Mouse (Mus musculus) retina, adult 2 months (tissue): Measurements from ENCODE around the gene Zfp759.
"Not testable (repeated sequence)": the region's sequence is repeated elsewhere in the genome, so short reads cannot be mapped to it uniquely, and the experiment has no call there.

Experiments used
- DNase-seq: peaks from one replicate; pipeline ENCODE4 v3.0.0-alpha.2; 2012; ENCODE audit warnings: low read depth, low spot score

The Zfp759 gene

GRCm38 (mm10) chr13:67121360-67121759 is at the start of gene Zfp759:
Gene Zfp759, plus strand, starts transcription at chr13:67121660.
- DNase-seq, result not testable (repeated sequence)

DNA sequence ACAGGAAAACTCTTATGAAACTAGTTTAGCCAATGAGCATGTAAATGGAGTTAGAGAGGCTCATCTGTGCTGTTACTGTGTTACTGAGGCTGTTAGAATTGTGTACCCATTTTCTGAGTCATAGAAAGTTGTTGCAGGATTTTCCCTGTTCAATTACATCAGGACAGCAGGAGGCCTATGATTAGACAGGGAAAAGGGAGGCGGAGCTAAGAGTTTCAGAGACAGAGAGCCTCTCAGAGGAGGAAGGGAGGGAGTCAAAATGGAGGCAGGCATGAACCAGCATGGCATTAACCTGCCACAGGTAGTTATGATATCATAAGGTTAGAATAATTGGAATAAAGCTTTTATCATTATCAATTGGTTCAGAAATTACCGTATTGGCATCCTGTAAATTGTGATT is 48.7 kb upstream of the Zfp759 start:
- DNase-seq, result no peak

GRCm38 (mm10) chr13:67077244-67077643 is 44.2 kb upstream of the Zfp759 start:
- no peak for DNase-seq

DNA sequence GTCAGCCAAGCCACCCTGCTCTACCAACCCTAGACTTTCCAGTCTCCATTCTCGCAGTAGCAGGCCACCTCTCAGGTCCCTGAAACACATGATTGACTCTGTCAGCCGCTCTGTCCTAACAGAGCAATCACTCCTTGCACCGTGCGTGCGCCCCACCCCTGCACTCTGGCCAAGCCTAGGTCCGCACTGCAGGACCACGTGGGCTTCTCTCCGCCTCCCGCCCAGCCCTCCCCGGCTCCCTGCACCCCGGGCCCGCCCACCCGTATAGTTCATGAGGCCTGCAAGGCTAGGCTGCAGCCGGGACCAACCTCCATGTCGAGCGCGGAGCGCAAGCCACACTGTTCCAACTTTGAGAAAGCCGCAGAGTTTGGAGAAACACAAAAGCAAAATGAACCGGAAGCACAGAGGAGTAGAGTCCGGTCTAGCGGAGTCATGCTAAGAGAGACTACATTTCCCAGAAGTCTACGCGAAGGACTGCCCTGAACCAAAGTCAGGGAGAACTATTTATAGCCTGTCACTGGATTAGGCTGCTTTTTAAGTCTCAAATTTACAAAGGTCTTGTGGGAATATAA is 40.2 kb upstream of the Zfp759 start:
- DNase-seq, result peak; percentile 69

DNA sequence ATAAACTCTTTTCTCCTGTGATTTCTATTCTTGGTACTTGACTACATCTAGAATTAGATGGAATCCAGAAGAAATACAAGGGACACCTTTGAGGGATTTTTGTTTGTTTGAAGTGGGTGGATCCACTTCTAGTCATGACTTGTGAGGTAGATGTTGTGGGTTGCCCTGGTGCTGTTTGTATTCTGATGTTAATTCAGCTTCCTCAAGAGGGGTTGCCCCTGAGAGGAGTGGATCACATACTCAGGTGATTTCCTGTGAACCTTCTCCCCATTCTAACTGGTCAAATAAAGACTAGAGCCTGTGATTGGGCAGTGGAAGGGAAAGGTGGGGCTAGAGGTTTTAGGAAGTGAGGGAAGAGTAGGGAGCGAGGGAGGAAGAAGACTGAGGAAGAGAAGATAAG is 39.5 kb upstream of the Zfp759 start:
- no peak for DNase-seq

DNA sequence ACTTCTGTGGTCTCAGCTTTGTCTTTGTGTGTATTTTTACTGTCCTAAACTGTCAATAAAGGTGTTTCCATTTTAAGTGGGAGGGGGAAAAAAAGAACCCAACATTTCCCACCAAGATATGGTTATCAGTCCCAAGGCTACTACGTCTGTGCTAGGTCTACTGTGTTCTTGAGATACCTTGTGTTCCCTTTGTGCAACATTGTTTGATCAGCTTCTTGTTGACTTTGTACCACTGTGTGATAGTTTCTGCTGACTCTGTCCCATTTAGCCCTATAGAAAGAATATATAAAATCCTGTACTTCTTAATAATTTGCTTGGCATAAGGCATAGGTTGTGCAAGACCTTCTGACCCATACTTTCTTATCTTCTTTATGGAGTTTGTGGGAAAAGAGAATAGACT is 31.3 kb upstream of the Zfp759 start:
- no peak for DNase-seq

- no peak for DNase-seq
Measured at GRCm38 (mm10) chr13:67097876-67098275, 23.6 kb upstream of the Zfp759 start, which contains the start of gene Zfp708. Gene Zfp708, minus strand, starts transcription at chr13:67097976.

DNA sequence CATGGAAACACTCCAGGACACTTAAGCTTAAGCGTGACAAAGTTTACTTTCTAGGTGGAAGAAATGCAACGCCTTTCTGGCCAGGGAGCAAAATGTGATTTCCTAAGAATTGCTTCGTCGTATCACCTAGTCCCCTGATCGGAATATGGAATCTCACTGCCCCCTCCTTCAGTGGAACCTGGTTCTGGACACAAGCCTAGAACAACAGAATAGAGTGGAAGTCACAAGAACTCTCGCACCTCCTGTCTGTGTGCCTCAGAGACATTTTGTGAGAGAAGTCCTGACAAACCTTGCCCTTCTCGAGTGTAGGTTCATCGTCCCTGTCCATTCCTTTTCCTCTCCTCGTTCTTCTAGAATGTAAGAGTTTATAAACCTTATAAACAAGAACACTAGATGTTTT is 13.8 kb upstream of the Zfp759 start:
- DNase-seq, result no peak

DNA sequence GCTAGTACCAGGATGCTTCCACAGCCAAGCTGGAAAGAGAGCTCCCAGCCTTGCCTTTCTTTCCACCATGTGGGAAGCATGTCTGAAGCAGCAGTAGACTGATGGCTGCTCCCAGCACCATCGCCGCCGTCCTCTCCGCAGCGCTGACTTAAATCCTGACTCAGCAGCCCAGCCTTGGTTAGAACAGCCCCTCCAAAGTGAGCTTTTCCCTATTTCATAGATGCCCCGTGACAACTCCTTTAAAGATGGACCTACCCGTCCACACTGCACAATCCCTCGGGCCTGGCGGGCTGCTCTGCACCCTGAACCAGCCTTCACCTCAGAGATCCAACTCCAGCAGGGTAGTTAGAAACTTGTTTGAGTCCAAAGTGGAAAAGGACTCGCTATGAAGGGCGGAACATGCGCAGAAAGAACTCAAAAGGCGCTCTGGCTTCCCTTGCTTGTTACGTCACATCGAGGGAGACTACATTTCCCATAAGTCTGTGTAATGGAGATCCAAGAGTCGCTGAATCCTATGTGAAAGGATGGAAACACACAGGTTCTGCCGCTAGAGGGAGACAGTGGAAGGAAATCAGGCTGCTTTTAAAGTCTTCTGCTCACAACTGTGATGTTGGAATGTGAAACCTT is 13.2 kb upstream of the Zfp759 start, which contains the start of gene Gm28557:
Gene Gm28557, minus strand, starts transcription at position 411 of the 627 bp plus-strand sequence.
- DNase-seq, result peak; percentile 93

DNA sequence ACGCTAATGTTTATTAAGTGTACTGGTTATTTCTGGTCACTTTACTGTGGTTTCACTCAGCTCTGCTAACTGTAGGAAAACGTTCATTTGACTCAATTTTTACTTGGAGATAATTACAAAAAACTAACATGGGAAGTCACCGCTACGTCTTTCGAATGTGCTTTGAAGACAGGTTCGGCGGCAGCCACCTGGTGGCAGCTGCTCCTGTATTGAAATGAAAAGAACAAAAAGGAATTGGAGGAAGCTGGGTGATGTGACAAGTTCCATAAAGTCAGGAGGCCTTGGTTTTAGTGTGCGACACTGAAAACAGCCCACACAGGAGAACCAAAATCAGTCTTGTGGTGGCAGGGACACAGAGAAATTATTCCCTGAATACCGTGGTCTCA is 12.6 kb upstream of the Zfp759 start:
- no peak for DNase-seq

GRCm38 (mm10) chr13:67112096-67112495 is 9.4 kb upstream of the Zfp759 start:
- no peak for DNase-seq

- DNase-seq, result no peak
Measured at GRCm38 (mm10) chr13:67113287-67113686, 8.2 kb upstream of the Zfp759 start.

DNA sequence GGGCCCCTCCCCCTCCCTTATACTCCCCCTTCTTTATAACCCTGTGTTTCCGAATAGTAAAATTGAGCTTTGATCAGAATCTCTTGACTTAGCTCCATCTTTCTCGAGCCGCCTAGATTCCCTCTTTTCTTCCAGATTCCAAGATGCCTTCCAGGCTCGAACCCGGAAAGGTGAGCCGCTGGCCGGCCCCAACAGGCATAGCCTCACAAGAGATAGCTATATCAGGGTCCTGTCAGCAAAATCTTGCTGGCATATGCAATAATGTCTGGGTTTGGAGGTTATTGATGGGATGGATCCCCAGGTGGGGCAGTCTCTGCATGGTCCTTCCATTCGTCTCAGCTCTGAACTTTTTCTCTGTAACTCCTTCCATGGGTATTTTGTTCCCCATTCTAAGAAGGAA is 5.3 kb upstream of the Zfp759 start, which contains the start of gene Rslcan18:
Gene Rslcan18, minus strand, starts transcription at position 101 of the 400 bp plus-strand sequence.
- not testable (repeated sequence) for DNase-seq

DNA sequence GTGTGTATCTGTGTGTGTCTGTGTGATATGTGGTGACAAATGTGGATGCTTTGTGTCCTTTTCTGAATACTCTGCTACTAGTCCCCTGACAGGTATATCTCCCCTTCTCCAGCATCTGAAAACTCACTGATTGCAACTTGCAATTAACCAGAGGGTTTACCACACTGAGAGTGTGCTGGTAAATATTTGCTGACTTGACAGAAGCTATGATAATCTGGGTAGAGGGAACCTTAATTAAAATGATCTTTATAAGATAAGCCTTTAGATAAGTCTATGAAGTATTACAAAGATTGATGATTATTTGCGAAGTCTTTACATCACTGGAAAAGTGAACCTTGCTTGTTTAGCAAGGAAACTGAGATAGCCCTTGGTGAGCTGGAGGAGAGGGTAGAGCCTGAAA is 3.0 kb downstream of the Zfp759 start:
- no peak for DNase-seq

DNA sequence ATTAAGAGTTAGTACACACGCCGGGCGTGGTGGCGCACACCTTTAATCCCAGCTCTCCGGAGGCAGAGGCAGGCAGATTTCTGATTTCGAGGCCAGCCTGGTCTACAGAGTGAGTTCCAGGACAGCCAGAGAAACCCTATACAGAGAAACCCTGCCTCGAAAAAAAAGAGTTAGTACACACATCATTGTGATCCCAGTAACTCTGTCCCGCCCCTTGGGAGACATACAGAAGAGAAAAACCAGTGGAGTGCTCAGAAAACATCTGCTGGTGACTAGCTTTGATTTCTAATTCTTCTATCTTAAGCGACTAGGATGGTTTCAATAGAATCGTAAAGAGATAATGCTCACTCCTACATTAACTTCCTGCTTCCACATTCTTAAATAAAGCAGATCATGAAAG is 6.0 kb downstream of the Zfp759 start:
- not testable (repeated sequence) for DNase-seq

- DNase-seq, result peak; percentile 77
Measured at GRCm38 (mm10) chr13:67128038-67128721, 6.7 kb downstream of the Zfp759 start.

- DNase-seq, result not testable (repeated sequence)
Measured at GRCm38 (mm10) chr13:67166122-67166521, 44.7 kb downstream of the Zfp759 start.

- peak; percentile 22 for DNase-seq
Measured at GRCm38 (mm10) chr13:67172991-67173722, 51.7 kb downstream of the Zfp759 start, which contains the start of gene Rsl1. Gene Rsl1, plus strand, starts transcription at chr13:67173182.

GRCm38 (mm10) chr13:67173723-67174055 is 52.2 kb downstream of the Zfp759 start:
- no peak for DNase-seq
